Mouse (Mus musculus): ENCODE data around the gene Cth.

GRCm38 (mm10) chr3:157955466-157955865, 30.6 kb upstream of the Cth start:
- TF ChIP-seq POLR2A (IDR thresholded peaks at IDR 0.05; ENCODE audit: low read depth, low read length) (no peak), CTCF (conservative IDR thresholded peaks at IDR 0.05; ENCODE audit: insufficient read depth, insufficient read length, low read depth, low read length) (no peak)
